Mouse (Mus musculus): Measurements from ENCODE around the gene Nutf2. TPM values are rescaled to one million over a fixed set of nuclear protein-coding genes. Genes with fewer than 3 reads are reported as not detected.
"Not testable (repeated sequence)": the region's sequence is repeated elsewhere in the genome, so short reads cannot be mapped to it uniquely, and the experiment has no call there.

The Nutf2 gene
- 253 and 274 TPM in 2 replicates for polyA plus RNA-seq (2015; fragmentation: Nextera tagmentation; extraction: Ambion mirVana)

DNA sequence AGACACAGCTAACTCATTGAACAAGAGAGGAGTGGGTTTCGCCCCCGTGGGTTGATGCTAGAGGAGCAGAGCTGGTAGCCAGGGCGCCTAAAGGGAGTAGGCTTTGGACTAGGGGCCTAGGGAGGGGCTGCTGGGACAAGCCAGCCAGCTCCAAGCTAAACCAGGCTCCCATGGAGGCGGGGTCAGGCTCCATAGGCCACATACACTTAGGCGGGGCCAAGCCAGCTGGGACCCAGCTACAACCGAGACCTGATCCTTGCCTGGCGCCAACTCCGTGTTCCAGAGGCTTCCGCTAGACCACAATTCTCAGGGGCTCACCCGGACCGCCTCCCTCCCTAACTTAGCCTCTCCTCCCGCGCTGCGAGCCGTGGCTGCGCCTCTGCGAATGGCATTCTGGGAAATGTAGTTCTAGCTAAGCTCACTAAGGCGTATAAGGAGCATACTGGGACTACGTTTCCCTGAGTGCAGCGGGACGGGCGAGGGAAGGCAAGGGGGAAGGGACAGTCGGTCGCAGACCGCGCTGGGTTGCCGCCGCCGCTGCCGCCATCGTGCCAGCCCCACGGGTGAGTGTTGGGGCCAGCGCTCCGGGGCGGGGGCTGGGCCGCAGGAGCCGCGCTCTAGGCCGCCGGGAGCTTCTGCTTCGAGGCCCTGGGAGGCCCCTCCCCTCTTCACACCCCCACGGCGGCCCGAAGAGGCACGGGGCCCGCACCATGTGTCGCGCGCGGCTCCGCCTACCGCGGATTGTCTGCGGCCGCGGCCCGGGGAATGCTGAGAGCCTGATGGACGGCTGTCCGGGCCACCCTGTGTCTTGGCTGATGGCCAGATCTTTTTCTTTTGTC lies at the start of gene Nutf2:
TSS of gene Nutf2 (plus strand) at position 438 of the 839 bp plus-strand sequence.
- Histone ChIP-seq H3K4me1 (peaks cover 65% of the 10 kb centered on the region), H3K4me3 (peak within 1 kb of the TSS; percentile 99), H3K27me3 (no peaks in the 10 kb centered on the region), H3K9ac (peak within 1 kb of the TSS; percentile 97), H3K36me3 (peaks cover 23% of the 10 kb centered on the region), H3K27ac (peak within 1 kb of the TSS; percentile 88), H3K4me2 (replicated peaks) (peak within 1 kb of the TSS; percentile 90), H3K9me3 (no peaks in the 10 kb centered on the region)
- ATAC-seq (ENCODE audit: low FRiP score, low read depth), result peak; percentile 97
- under 1% methylated on average over 55 of the region's 59 CpGs for WGBS

DNA sequence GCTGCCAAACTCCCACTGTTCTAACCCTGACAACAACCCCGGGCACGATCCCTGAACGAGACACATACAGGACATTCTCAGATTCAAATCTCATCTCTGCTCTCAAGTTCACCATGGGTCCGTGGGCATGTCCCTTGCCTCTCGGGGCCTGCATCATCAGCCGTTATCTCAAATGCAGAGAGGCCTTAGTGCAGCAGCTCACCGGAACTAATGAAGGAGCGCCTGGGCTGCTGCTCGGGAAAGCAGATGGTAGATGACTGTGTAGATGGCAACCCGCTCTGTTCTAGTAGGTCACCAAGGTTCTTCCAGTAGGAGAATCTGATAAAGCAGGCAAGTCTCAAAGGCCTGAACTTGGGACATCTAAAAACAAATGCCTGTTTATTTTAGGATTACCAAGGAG lies 49.3 kb upstream of the Nutf2 start:
- no peak for ATAC-seq (ENCODE audit: low FRiP score, low read depth)
- Histone ChIP-seq H3K27me3 (no peaks in the 10 kb centered on the region), H3K9ac (no peak overlapping the region), H3K9me3 (no peaks in the 10 kb centered on the region), H3K4me2 (replicated peaks) (no peak overlapping the region), H3K27ac (no peak overlapping the region), H3K4me3 (no peak overlapping the region), H3K4me1 (no peaks in the 10 kb centered on the region), H3K36me3 (peaks cover 28% of the 10 kb centered on the region)
- WGBS, result 92% methylated on average over 10 of the region's 10 CpGs

DNA sequence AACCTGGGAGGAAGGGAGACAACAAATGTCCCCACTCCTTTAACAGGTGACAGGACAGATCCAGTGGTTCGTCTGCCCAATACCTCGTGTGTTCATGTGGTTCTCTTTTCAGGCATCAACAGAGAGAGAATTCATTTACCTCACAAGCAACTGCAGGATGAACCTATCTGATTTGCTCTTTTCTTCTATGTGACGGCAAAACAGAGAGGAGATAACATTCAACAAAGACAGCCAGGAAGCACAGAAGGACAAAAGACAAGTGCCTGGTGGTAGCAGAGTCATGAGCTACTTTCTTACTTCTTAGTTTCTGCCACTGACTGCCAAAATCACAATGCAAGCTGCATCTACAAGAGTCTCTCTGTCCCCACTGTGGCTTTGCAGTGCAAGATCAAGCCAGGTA lies 48.8 kb upstream of the Nutf2 start:
- no peak overlapping the region for H3K4me3 ChIP-seq
- no peaks in the 10 kb centered on the region for H3K27me3 ChIP-seq
- no peak overlapping the region for H3K4me2 ChIP-seq (replicated peaks)
- H3K36me3 ChIP-seq, result peaks cover 28% of the 10 kb centered on the region
- 82% methylated on average over 3 of the region's 3 CpGs for WGBS
- no peak for ATAC-seq (ENCODE audit: low FRiP score, low read depth)
- H3K27ac ChIP-seq, result no peak overlapping the region
- H3K9me3 ChIP-seq, result no peaks in the 10 kb centered on the region
- no peak overlapping the region for H3K9ac ChIP-seq
- no peaks in the 10 kb centered on the region for H3K4me1 ChIP-seq

DNA sequence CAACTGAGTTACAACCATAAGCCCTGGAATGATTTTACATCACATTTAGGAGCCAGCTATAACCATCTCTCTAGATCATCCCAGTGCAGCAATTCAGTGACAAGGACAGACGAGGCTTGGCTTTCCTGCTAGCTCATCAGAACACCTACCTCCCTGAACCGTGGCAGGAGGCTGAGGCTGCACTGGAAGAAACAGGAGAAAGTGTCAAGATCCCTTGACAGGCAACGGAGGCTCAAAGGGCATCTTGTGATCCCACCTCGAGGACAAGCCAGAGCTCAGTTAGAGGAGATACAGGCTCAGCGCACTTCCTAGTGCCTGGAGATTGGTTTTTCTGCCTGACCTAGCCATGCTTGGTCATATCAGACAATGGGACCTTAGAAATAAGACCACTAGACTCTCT lies 47.9 kb upstream of the Nutf2 start:
- no peaks in the 10 kb centered on the region for H3K4me1 ChIP-seq
- no peak overlapping the region for H3K27ac ChIP-seq
- 88% methylated on average over 5 of the region's 5 CpGs for WGBS
- no peak overlapping the region for H3K9ac ChIP-seq
- H3K4me3 ChIP-seq, result no peak overlapping the region
- no peak overlapping the region for H3K4me2 ChIP-seq (replicated peaks)
- no peak for ATAC-seq (ENCODE audit: low FRiP score, low read depth)
- H3K36me3 ChIP-seq, result peaks cover 30% of the 10 kb centered on the region
- H3K9me3 ChIP-seq, result no peaks in the 10 kb centered on the region
- H3K27me3 ChIP-seq, result no peaks in the 10 kb centered on the region

DNA sequence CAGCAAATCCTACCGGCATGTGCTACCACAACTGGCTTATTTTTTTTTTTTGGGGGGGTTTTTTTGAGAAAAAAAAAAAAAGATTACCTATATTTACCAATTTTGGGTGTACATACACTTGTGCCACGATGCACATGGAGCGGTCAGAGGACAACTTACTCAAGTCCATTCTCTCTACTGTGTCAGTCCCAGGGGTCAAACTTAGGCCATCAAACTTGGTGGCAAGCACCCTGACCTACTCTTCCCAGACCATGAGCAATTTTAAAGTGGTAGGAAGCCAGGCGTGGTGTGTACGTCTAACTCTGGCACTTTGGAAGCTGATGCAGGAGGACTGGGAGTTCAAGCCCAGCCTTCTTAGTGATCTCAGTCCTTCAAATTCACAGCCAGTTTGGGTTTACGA lies 47.1 kb upstream of the Nutf2 start:
- Histone ChIP-seq H3K9ac (no peak overlapping the region), H3K4me3 (no peak overlapping the region), H3K4me2 (replicated peaks) (no peak overlapping the region), H3K9me3 (no peaks in the 10 kb centered on the region), H3K36me3 (peaks cover 37% of the 10 kb centered on the region), H3K27ac (no peak overlapping the region), H3K4me1 (no peaks in the 10 kb centered on the region), H3K27me3 (no peaks in the 10 kb centered on the region)
- 96% methylated on average over 6 of the region's 6 CpGs for WGBS
- no peak for ATAC-seq (ENCODE audit: low FRiP score, low read depth)

DNA sequence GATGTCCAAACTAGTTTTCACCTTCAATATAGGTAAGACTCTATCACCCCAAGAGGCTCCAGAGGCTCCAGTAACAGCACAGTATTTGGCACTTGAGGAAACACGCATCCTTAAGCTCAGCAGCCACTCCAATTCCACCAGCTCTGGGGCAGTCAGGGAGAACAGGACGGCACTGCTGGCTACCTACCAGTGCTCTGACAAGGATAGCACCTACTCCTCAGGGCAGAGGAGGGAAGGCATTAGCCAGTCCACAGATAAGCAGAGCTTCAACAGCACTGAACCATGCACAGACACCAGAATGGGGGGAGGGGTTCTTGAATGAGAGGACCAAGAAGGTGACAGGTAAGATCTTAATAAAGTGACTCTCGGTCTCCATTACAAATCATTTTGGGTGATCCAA lies 40.7 kb upstream of the Nutf2 start:
- ATAC-seq (ENCODE audit: low FRiP score, low read depth), result no peak
- Histone ChIP-seq H3K4me2 (replicated peaks) (no peak overlapping the region), H3K27me3 (no peaks in the 10 kb centered on the region), H3K36me3 (peaks cover 64% of the 10 kb centered on the region), H3K4me3 (no peak overlapping the region), H3K27ac (no peak overlapping the region), H3K4me1 (no peaks in the 10 kb centered on the region), H3K9ac (no peak overlapping the region), H3K9me3 (no peaks in the 10 kb centered on the region)
- WGBS, result 93% methylated on average over 3 of the region's 3 CpGs

DNA sequence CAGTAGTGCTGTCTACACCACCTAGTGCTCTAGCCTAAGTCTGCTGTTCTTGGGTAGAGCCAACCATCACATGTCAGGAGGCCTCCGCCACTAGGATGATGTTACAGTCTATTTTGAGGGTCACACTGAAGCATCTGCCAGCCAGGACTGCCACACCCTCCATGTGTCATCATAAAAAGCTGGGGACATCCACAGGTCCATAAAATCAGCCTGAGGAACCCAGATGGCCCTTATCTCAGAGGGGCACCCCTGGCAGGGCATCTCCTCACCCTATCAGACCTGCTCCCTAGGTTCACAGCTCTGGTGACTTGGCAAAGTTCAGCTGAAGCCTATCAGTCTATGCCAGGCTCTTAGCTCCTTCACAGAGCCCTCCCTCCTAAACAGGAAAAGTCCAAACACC lies 39.5 kb upstream of the Nutf2 start:
- Histone ChIP-seq H3K27me3 (no peaks in the 10 kb centered on the region), H3K4me2 (replicated peaks) (no peak overlapping the region), H3K27ac (no peak overlapping the region), H3K4me1 (peaks cover 7% of the 10 kb centered on the region), H3K9me3 (no peaks in the 10 kb centered on the region), H3K4me3 (no peak overlapping the region), H3K36me3 (peaks cover 71% of the 10 kb centered on the region), H3K9ac (no peak overlapping the region)
- ATAC-seq (ENCODE audit: low FRiP score, low read depth), result peak; percentile 59
- WGBS, result 95% methylated on average over 1 of the region's 1 CpGs

DNA sequence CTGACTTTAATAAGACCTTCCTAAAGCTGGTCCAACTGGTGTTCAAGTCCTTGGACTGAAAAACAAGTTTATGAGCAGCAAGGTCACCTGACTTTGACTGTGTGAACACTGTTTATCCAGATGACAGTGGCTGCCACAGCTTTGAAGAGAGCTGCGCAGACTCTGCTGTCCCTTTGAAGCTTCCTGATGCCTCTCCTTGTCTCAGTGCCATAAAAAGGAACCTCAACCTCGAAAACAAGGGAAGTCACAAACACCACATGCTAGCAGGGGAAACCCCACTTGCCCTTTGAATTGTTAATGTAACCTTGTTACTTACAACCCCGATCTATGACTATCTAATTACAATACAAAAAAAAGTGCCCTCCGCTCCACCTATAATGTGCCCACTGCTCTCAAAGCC lies 34.9 kb upstream of the Nutf2 start:
- 66% methylated on average over 4 of the region's 4 CpGs for WGBS
- no peaks in the 10 kb centered on the region for H3K9me3 ChIP-seq
- H3K27ac ChIP-seq, result no peak overlapping the region
- peak overlapping the region; percentile 96 for H3K4me2 ChIP-seq (replicated peaks)
- H3K4me3 ChIP-seq, result peak overlapping the region; percentile 96
- peaks cover 16% of the 10 kb centered on the region for H3K4me1 ChIP-seq
- H3K9ac ChIP-seq, result peak overlapping the region; percentile 95
- peaks cover 44% of the 10 kb centered on the region for H3K36me3 ChIP-seq
- no peaks in the 10 kb centered on the region for H3K27me3 ChIP-seq
- ATAC-seq (ENCODE audit: low FRiP score, low read depth), result no peak

DNA sequence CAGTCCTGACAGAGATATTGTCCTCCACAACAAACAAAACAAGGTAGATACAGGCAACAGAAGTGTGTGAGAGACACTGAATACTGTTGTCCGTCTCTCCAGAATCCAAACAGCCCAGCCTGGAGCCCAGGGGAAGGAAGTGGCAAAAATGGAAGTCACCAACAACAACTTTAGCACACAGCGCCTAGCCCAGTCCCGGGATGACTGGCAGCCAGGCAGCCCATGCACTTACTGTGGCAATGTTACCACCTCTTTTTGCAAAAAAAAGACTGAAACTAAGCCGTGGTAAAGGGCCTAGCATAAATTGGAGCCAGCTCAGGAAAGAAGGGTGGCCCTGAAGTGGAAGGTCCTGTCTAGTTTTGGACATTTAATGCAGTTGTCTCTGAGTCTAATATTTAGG lies 34.0 kb upstream of the Nutf2 start:
- Histone ChIP-seq H3K27ac (peak overlapping the region; percentile 6; the same call in 1 of the 2 replicates), H3K4me2 (replicated peaks) (peak overlapping the region; percentile 96), H3K4me3 (peak overlapping the region; percentile 96), H3K36me3 (peaks cover 35% of the 10 kb centered on the region), H3K27me3 (no peaks in the 10 kb centered on the region), H3K9me3 (no peaks in the 10 kb centered on the region), H3K9ac (peak overlapping the region; percentile 95), H3K4me1 (peaks cover 16% of the 10 kb centered on the region)
- ATAC-seq (ENCODE audit: low FRiP score, low read depth), result no peak
- WGBS, result 6% methylated on average over 4 of the region's 4 CpGs

DNA sequence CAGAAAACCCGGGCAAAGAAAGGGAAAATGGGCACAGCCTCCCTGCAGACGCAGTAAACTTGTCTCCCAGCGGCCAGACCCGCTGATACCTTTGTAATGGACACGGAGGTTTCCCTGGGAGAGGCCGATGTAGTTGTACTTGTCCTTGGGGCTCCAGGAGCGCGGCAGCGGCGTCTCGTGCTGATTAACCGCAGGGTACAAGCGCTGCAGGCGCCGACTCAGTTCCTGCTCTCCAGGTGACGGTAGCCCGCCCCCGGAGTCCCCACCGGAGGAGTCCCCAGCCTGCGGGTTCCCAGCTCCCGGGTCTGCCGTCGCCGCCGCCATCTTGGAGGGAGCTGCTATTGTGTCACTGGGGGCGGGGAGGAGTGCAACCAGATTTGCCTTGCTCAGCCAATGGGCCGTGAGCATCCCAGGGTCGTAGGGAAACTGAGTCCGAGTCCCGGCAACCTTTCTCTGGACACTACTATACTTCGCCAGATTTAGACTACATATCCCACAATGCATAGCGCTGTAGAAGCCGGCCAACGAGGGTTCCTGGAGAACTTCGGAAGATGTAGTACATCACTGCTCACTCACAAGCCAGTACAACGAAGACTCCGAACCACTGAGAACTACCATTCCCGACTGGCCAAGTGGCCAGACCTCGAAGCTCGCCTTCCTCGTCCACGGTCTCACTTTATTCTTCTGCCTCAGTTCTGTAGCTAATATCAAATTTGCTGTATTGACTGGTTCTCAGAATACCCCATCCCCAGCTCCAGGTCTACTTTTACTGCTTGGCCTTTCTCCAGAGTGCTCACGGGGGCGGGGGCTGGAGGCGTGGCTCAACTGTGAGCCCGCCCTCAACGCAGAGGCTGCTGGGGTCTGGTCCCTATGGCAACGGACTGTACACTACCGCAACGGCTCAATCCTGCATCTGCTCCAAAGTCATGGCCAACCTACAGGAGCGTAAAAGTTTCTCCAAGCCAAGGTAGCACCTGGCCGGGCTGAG lies 33.2 kb upstream of the Nutf2 start, which contains the start of the genes Ranbp10 and Tsnaxip1:
TSS of gene Ranbp10 (minus strand) at position 490 of the 988 bp plus-strand sequence.
TSS of gene Tsnaxip1 (plus strand) at position 871 of the 988 bp plus-strand sequence.
- Histone ChIP-seq H3K27me3 (no peaks in the 10 kb centered on the region), H3K9me3 (no peaks in the 10 kb centered on the region), H3K27ac (peak within 1 kb of the TSS; percentile 6; the same call in 1 of the 2 replicates), H3K4me3 (peak within 1 kb of the TSS; percentile 96), H3K4me1 (peaks cover 16% of the 10 kb centered on the region), H3K4me2 (replicated peaks) (peak within 1 kb of the TSS; percentile 96), H3K9ac (peak within 1 kb of the TSS; percentile 95), H3K36me3 (peaks cover 28% of the 10 kb centered on the region)
- peak; percentile 99 for ATAC-seq (ENCODE audit: low FRiP score, low read depth)
- WGBS, result under 1% methylated on average over 52 of the region's 52 CpGs

DNA sequence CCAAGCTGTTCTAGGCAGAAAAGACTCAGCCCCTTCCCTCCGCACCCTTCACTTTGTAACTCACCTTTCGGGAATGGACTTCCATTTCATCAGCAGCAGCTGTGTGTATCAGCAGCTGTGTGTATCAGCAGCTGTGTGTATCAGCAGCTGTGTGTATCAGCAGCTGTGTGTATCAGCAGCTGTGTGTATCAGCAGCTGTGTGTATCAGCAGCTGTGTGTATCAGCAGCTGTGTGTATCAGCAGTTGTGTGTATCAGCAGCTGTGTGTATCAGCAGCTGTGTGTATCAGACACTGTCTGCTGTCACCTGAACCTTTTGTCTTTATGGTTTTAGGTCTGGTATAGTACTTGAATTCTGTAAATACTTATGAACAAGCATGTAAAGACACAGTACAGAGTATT lies 26.6 kb upstream of the Nutf2 start:
- not testable (repeated sequence) for ATAC-seq (ENCODE audit: low FRiP score, low read depth); H3K36me3 ChIP-seq; H3K9ac ChIP-seq; H3K4me3 ChIP-seq; H3K4me1 ChIP-seq; H3K9me3 ChIP-seq; H3K27me3 ChIP-seq; H3K4me2 ChIP-seq (replicated peaks); H3K27ac ChIP-seq
- WGBS, result 77% methylated on average over 2 of the region's 2 CpGs

DNA sequence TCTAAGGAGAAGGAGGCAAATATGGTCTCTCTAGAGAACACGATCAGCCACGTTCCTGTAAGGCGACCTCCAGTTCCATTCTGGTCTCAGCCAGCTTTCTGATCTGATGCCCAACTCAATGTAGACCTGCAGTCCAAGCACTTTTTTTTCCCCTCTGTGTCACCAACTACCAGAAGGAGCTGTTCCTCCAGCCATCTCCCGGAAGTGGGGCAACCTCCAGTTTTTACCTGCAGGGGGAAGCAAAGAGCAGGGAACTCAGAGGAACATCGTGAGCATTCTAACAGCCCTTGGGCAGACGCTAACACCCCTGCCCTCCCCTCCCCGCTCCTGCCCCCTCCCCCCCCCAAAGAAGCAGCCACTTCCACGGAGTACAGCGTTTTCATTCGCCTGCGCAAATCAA lies 25.1 kb upstream of the Nutf2 start:
- H3K4me1 ChIP-seq, result no peaks in the 10 kb centered on the region
- no peaks in the 10 kb centered on the region for H3K36me3 ChIP-seq
- H3K27me3 ChIP-seq, result no peaks in the 10 kb centered on the region
- H3K27ac ChIP-seq, result no peak overlapping the region
- no peak for ATAC-seq (ENCODE audit: low FRiP score, low read depth)
- H3K9me3 ChIP-seq, result no peaks in the 10 kb centered on the region
- 0 out of 2 replicates have a peak overlapping the region, but pooled peaks have one; percentile 11 for H3K4me2 ChIP-seq (replicated peaks)
- 27% methylated on average over 11 of the region's 11 CpGs for WGBS
- no peak overlapping the region for H3K4me3 ChIP-seq
- H3K9ac ChIP-seq, result no peak overlapping the region
